Mouse (Mus musculus) heart, postnatal 0 days (tissue): ENCODE measurements at regions not wholly inside any gene's neighbourhood (a gene's known extent, or its start where the extent isn't known, plus 50 kb on each side); places are given as distances from the start of the nearest gene placed in this dataset.

Source experiments
- ATAC-seq: fragments of 200-750 bp; cut with Nextera tagmentation; 2 replicates; pipeline ENCODE4 v1.8.0; 2017; ENCODE audit warnings: low read depth, moderate number of reproducible peaks, moderate library complexity; ENCODE audit not compliant: insufficient read depth
- DNase-seq: peaks from one replicate; pipeline ENCODE4 v3.0.0-alpha.2; 2016; ENCODE audit warnings: low spot score
- H3K27ac ChIP-seq: fragments of 300-500 bp; sonication (generic); 2 replicates; pipeline ENCODE4 v1.5.1; 2014; ENCODE audit warnings: low read depth, mild to moderate bottlenecking
- H3K27me3 ChIP-seq: fragments of 300-500 bp; sonication (generic); 2 replicates; pipeline ENCODE4 v1.6.1; 2014; ENCODE audit warnings: low read length, mixed read lengths; ENCODE audit not compliant: control insufficient read depth, insufficient read depth
- H3K36me3 ChIP-seq: fragments of 300-500 bp; sonication (generic); replicated peaks from 2 replicates; pipeline ENCODE4 v1.6.1; 2014; ENCODE audit warnings: low read length, mixed read lengths; ENCODE audit not compliant: control insufficient read depth, insufficient read depth
- H3K4me1 ChIP-seq: fragments of 300-500 bp; sonication (generic); 2 replicates; pipeline ENCODE4 v1.6.1; 2014; ENCODE audit warnings: antibody characterized with exemption; ENCODE audit not compliant: control insufficient read depth, insufficient read depth
- H3K4me2 ChIP-seq: fragments of 300-500 bp; sonication (generic); 2 replicates; pipeline ENCODE4 v1.6.1; 2014; ENCODE audit warnings: low read depth, mild to moderate bottlenecking, low read length, moderate library complexity
- H3K4me3 ChIP-seq: fragments of 300-500 bp; sonication (generic); 2 replicates; pipeline ENCODE4 v1.5.1; 2014; ENCODE audit warnings: low read depth, low read length
- H3K9ac ChIP-seq: fragments of 300-500 bp; sonication (generic); replicated peaks from 2 replicates; pipeline ENCODE4 v1.6.1; 2014; ENCODE audit warnings: low read depth, low read length, mixed read lengths
- H3K9me3 ChIP-seq: fragments of 300-500 bp; sonication (generic); replicated peaks from 2 replicates; pipeline ENCODE4 v1.6.1; 2016; ENCODE audit warnings: low read length; ENCODE audit not compliant: control insufficient read depth
- CTCF ChIP-seq: IDR thresholded peaks from 2 replicates; pipeline ENCODE4 v1.5.1; 2016; ENCODE audit warnings: antibody characterized with exemption, control low read depth, low read depth
- EP300 ChIP-seq: IDR thresholded peaks from 2 replicates; pipeline ENCODE4 v1.6.1; 2016; ENCODE audit warnings: antibody characterized with exemption, low read depth
- WGBS: fragments of 180-500 bp; shearing (Covaris S2); extraction: QIAGEN DNeasy Blood & Tissue Kit; methylation state at CpG from one replicate; pipeline ENCODE4 v1.1.7; 2014; 5-methylcytosine and 5-hydroxymethylcytosine counted together

GRCm38 (mm10) chr6:50713297-50713696 is 59.1 kb upstream of the Npvf start:
- no peaks in the 10 kb centered on the region for H3K4me1 ChIP-seq
- TF ChIP-seq CTCF: no peak
- TF ChIP-seq EP300: no peak

GRCm38 (mm10) chr6:50718631-50719030 is 64.4 kb upstream of the Npvf start:
- no peak for DNase-seq
- TF ChIP-seq EP300 (no peak), CTCF (no peak)
- no peaks in the 10 kb centered on the region for H3K4me1 ChIP-seq
- WGBS: 42% methylated on average over 4 of the region's 4 CpGs
- H3K4me2 ChIP-seq: no peak overlapping the region
- H3K27ac ChIP-seq: no peak overlapping the region
- no peaks in the 10 kb centered on the region for H3K36me3 ChIP-seq
- no peak overlapping the region for H3K9ac ChIP-seq
- H3K4me3 ChIP-seq: no peak overlapping the region
- no peak for ATAC-seq
- H3K27me3 ChIP-seq: no peaks in the 10 kb centered on the region
- no peaks in the 10 kb centered on the region for H3K9me3 ChIP-seq

More at GRCm38 (mm10) chr6:50713297-50713696, 59.1 kb upstream of the Npvf start:
- H3K36me3 ChIP-seq: no peaks in the 10 kb centered on the region
- H3K27me3 ChIP-seq: no peaks in the 10 kb centered on the region
- H3K27ac ChIP-seq: no peak overlapping the region
- DNase-seq (no peak), ATAC-seq (no peak)
- no peak overlapping the region for H3K4me3 ChIP-seq
- no peak overlapping the region for H3K9ac ChIP-seq
- no peak overlapping the region for H3K4me2 ChIP-seq
- 82% methylated on average over 3 of the region's 3 CpGs for WGBS
- no peaks in the 10 kb centered on the region for H3K9me3 ChIP-seq

- no peaks in the 10 kb centered on the region for H3K27me3 ChIP-seq
- H3K27ac ChIP-seq: no peak overlapping the region
- H3K4me2 ChIP-seq: no peak overlapping the region
- H3K4me3 ChIP-seq: no peak overlapping the region
- TF ChIP-seq CTCF (no peak), EP300 (no peak)
- no peaks in the 10 kb centered on the region for H3K36me3 ChIP-seq
- H3K9me3 ChIP-seq: no peaks in the 10 kb centered on the region
- no peaks in the 10 kb centered on the region for H3K4me1 ChIP-seq
- ATAC-seq (no peak), DNase-seq (no peak)
- 39% methylated on average over 4 of the region's 4 CpGs for WGBS
- no peak overlapping the region for H3K9ac ChIP-seq
Measured at GRCm38 (mm10) chr6:50720346-50720745, 66.1 kb upstream of the Npvf start.

GRCm38 (mm10) chr6:50725640-50726039 is 71.4 kb upstream of the Npvf start:
- 91% methylated on average over 3 of the region's 3 CpGs for WGBS
- H3K4me3 ChIP-seq: no peak overlapping the region
- TF ChIP-seq EP300 (no peak), CTCF (no peak)
- no peaks in the 10 kb centered on the region for H3K36me3 ChIP-seq
- DNase-seq (no peak), ATAC-seq (no peak)
- no peak overlapping the region for H3K27ac ChIP-seq
- no peaks in the 10 kb centered on the region for H3K4me1 ChIP-seq
- no peak overlapping the region for H3K9ac ChIP-seq
- no peaks in the 10 kb centered on the region for H3K27me3 ChIP-seq
- no peaks in the 10 kb centered on the region for H3K9me3 ChIP-seq
- no peak overlapping the region for H3K4me2 ChIP-seq

- Histone ChIP-seq H3K4me2 (no peak overlapping the region), H3K36me3 (no peaks in the 10 kb centered on the region), H3K27ac (no peak overlapping the region), H3K9me3 (no peaks in the 10 kb centered on the region), H3K27me3 (no peaks in the 10 kb centered on the region), H3K4me3 (no peak overlapping the region), H3K4me1 (no peaks in the 10 kb centered on the region), H3K9ac (no peak overlapping the region)
- TF ChIP-seq CTCF (no peak), EP300 (no peak)
- ATAC-seq: no peak
- no peak for DNase-seq
- WGBS: 79% methylated on average over 9 of the region's 9 CpGs
Measured at GRCm38 (mm10) chr6:50726166-50726591, 71.9 kb upstream of the Npvf start.
